Mouse (Mus musculus): ENCODE measurements around the gene Mrpl3.
A peak's percentile ranks its signal among the peaks of the same experiment; 100 is the strongest.
"Not testable (repeated sequence)": the region's sequence is repeated elsewhere in the genome, so short reads cannot be mapped to it uniquely, and the experiment has no call there.

Mrpl3 gene

DNA sequence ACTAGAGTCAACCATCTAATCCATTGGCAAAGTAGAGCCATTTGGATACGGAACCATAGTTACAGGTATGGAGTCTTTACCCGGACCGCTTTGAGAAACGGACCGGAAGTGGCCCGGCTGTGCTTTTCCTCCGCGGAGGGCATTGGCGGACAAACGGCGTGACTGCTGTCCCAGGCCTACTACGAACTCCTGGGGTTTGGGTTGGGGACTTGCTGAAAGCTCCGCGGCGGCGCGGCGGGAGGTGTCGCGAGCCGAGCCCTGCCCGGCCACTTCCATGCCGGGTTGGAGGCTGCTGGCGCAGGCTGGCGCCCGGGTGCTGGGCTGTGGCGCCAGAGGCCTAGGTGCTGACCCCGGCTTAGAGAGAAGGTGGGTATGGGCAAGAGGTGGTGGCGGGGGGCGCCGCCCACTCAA is at the start of gene Mrpl3:
Gene Mrpl3, plus strand, starts transcription at position 93 of the 411 bp plus-strand sequence.
- DNase-seq, result peak; percentile 74 to 91

GRCm38 (mm10) chr9:105010721-105011120 is 42.3 kb upstream of the Mrpl3 start:
- DNase-seq, result no peak

GRCm38 (mm10) chr9:105018186-105018585 is 34.9 kb upstream of the Mrpl3 start:
- DNase-seq, result no peak

GRCm38 (mm10) chr9:105028311-105028710 is 24.7 kb upstream of the Mrpl3 start:
- DNase-seq, result no peak

GRCm38 (mm10) chr9:105032572-105032971 is 20.5 kb upstream of the Mrpl3 start:
- no peak for DNase-seq

GRCm38 (mm10) chr9:105033641-105034040 is 19.4 kb upstream of the Mrpl3 start:
- no peak for DNase-seq

- no peak for DNase-seq
These were observed 15.2 kb upstream of the Mrpl3 start for GRCm38 (mm10) chr9:105037847-105038246.

- no peak for DNase-seq
These were observed 7.0 kb upstream of the Mrpl3 start for GRCm38 (mm10) chr9:105046014-105046413.

DNA sequence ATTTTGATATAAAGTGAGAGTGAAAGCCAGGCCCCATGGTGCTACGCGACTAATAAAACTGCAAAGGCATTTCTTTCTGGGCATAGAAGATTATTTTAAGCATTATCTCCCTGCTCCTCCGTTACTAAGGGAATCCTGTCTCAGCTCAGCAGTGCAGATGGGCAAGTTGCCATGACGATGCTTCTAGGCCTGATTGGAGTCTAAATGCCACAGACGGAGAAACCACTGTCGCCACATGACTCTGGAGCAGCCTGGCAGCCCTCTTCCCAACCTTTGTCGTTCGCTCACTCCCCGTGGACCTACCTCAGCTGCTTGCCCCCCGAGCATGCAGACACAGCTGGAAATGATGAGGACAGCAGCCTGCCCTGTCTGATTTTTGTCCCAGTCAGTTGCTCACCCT is 4.7 kb upstream of the Mrpl3 start:
- no peak for DNase-seq

GRCm38 (mm10) chr9:105049636-105050035 is 3.4 kb upstream of the Mrpl3 start:
- no peak for DNase-seq

- no peak for DNase-seq
These were observed 2.8 kb upstream of the Mrpl3 start for GRCm38 (mm10) chr9:105050257-105050656.

DNA sequence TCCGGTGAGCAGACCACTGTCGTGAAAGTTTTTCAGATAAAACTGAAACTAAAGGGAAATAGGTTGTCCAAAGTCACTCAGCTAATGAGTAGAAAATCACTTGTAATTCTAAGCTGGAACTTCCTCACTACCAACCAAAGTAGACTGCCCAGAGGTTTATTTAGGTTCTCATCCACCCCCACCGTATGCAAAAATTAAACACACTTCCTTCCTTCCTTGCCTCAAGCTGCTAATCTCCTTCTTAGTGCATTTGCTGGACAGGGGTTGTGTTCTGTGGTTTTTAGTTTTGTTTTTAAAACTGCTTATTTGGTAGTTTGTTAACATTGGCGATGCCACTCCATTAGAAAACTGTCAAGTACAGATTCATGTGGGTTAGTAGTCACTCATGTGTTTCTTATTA is 773 bp downstream of the Mrpl3 start:
- no peak for DNase-seq

DNA sequence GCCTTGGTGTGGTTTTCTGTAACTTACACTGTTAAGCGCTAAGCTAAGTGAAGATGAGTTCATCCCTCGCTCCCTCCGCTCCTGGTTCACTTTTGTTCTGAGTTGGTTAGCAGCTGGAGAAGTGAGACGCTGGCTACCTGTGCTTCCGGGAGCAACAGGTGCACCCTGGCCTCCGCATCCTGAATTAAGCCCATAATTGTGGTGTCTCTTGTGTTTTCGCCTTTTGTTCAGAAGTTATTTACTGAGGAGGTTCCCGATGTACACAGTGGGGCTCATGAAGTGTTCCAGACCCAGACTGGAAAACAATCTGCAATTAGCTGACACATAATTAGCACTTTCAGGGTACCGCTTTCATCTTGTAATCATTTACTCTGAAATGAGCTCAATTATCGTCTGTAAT is 16.1 kb downstream of the Mrpl3 start:
- DNase-seq, result no peak

- DNase-seq, result no peak
These were observed 20.1 kb downstream of the Mrpl3 start for GRCm38 (mm10) chr9:105072991-105073748.

GRCm38 (mm10) chr9:105074851-105075250 is 21.8 kb downstream of the Mrpl3 start:
- DNase-seq, result no peak

DNA sequence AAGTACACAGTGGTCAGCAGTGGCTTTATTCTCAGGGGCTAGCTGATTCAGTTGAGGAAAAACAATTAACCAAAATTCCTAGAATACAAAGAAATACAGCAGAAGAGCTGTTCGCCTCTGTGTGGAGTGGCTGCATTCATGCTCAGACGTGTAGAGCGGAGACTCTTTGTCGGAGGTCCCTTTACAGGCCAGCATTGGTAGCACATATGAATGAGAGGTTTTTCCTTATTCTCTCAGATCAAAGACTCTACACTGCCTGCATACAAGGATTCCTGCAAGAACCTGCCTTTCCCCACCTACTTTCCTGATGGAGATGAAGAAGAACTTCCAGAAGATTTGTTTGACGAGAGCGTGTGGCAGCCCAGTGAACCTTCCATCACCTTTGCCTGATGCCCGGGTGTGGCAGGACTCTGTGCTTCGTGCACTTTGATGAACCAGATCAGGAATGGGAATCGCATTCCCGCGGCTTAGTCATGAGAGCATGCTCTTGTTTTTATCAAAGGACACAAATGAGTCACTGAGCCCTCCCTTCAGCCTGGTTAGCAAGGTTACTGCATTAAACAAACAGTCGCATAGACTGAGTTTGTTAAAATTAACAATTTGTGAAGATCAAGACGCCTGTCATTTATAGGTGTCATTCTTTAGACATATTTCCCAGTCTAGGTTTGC is 23.9 kb downstream of the Mrpl3 start:
- DNase-seq, result no peak

DNA sequence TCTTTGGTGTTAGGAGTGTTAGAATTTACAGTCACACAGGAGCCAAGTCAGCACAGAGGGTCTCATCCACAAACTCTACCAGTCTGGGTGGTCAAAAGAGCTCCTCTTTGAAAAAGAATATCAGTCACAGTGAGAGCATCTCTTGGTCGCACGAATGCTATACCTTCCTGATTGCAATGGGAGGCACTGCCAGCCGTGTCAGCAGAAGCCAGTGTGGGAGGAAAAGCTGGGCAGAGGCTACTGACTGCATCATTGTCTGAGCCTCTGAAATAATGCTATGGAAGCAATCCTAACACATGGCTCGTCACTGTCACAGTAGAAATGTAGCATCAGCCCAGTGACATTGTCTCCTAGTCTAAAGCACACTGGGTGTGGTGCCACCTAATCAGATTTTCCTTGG is 25.4 kb downstream of the Mrpl3 start:
- DNase-seq, result no peak

DNA sequence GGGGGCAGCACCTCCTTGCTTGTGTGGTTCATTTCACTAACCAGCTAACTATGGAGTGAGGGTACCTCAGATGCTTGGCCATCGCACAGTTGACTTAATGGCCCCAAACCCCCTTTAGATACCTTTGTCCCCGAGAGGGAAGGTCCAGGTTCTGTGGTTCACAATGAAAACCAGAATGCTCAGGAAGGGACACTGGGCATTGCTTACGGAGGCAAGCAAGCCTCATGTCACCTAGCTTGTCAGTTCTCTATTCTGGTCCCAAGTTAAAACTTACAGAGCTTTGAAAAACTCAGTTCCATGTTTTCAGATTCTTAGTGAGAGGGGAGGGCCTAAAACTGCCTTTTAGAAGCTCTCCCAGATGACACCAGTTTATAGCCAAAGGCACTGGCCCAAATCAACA is 27.2 kb downstream of the Mrpl3 start:
- DNase-seq, result no peak

DNA sequence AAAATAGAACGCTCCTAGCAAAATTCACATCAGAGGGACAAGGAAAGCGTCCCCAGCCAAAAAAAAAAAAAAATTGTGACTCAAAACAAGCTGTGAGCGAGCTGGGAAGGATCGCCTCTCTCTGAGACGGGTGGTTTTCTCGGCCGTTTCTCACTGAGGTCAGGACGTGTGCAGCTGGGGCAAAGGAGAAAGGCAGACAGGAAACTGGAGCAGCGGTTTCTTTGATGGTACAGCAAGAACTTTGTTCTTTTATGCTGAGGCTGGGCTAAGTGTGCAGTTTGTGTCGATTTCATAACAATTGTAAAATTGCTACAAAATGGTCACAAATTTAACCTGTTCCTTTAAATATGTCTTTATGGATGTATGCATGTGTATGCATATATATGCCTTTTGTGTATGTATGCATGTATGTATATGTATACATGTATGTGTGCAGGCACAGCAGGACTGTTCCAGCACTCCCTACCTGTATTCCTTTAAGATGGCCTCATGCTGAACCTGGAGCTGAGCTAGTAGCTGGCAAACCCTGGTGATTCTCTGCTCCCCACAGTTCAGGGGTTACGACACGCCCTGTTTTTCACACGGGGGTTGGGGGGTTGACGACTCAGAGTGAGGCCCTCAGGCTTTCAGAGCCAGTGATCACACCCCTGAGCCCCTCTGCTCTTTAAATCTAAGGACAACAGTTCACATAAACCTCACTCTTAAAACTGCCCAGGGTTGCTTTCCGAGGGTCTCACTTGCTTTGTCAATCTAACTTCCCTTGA is 48.0 kb downstream of the Mrpl3 start:
- no peak for DNase-seq

GRCm38 (mm10) chr9:105101911-105102310 is 48.9 kb downstream of the Mrpl3 start:
- DNase-seq, result no peak

- no peak for DNase-seq
These were observed 50.9 kb downstream of the Mrpl3 start for GRCm38 (mm10) chr9:105103893-105104292.

DNA sequence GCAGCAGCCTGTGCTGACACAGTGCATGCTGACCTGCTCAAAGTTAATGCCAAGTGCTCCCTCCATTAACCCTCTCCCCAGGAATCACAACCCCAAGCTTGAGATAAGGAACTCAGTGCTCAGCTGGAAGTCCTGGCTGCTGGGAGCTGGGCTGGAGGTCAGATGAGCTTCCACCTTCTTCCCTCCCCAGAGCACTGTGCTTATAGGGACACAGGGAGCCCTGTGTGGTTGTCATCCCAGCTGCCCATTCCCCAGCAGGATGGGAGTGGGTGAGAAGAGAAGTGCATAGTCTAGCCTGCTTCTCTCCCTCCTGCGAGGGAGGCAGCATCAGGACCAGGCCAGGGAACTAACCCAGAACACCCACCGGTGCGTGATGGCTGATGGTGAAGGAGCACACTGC is 72.2 kb downstream of the Mrpl3 start:
- not testable (repeated sequence) for DNase-seq

All from cerebellum, adult 18-20 months (tissue).